In the genomic region with DNA sequence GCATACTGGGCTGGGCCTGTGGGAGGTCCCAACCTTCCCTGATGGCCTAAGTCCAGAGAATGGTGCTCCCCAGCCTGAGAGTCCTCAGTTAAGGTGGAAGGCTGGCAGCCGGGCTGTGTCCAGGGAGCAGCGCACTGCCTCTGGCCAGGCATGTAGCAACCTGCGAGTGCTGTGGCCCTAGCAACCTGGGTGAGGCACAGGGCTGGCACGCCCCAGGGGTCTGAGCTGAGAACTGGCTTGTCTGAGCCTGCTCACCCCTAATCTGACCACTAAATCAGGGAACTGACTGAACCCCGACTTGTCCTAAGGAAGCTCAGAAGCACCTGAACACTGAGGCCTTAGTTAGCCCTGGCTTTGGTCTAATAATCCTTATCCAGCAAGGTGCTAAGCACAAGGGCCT, we compare ENCODE assay signal across 15 mouse cellular contexts. TPM values are rescaled to one million over a fixed set of nuclear protein-coding genes. Genes with fewer than 3 reads are reported as not detected.
DNase-seq lines count a peak whose midpoint lies in the region; ATAC-seq and TF ChIP-seq lines count a peak whose summit lies in the region.
"Had no signal": no experiment of that assay in that cellular context is flagged by ENCODE, and none has a peak within 500 bp of the region (broad histone marks: within the 10 kb centered on the region; RNA-seq: fewer than 3 reads in every experiment).

No protein-coding gene starts in this region.

- no peak for TF ChIP-seq EP300 in MEL (IDR thresholded peaks at IDR 0.05; ENCODE audit: low read depth in 1 of 2, low read length in 2 of 2)

- no peaks in the 10 kb centered on the region for H3K27me3 ChIP-seq in kidney, embryonic 14.5 days (ENCODE audit: control insufficient read depth, insufficient read depth, low read length)
- H3K27me3 ChIP-seq in kidney, embryonic 16.5 days (ENCODE audit: insufficient read depth, low read length), result no peaks in the 10 kb centered on the region
- peaks cover 0 to 2% of the 10 kb centered on the region in 2 experiments; a peak in 1 of 4 replicates for H3K27me3 ChIP-seq in MEL (ENCODE audit: control insufficient read depth in 1 of 2, insufficient read depth in 2 of 2, low read length in 2 of 2)
- no peaks in the 10 kb centered on the region for H3K27me3 ChIP-seq in stomach, embryonic 14.5 days (ENCODE audit: control insufficient read depth, insufficient read depth, low read length)
- H3K27me3 ChIP-seq: hindbrain, embryonic 15.5 days had no signal

- peak; percentile 52; the same call in 1 of the 2 replicates for ATAC-seq in kidney, embryonic 14.5 days (ENCODE audit: low FRiP score, low TSS enrichment)
- no peak for ATAC-seq in kidney, embryonic 16.5 days (ENCODE audit: low FRiP score, low TSS enrichment)
- ATAC-seq in erythroid progenitor cell, adult 5-6 weeks (replicated peaks; ENCODE audit: low FRiP score, poor library complexity, severe bottlenecking), result 0 out of 2 replicates have a peak, but pooled peaks have one; percentile 3
- ATAC-seq in stomach, embryonic 14.5 days (ENCODE audit: insufficient number of reproducible peaks, insufficient read depth, low FRiP score, low read depth), result peak; percentile 74; the same call in 1 of the 2 replicates
- ATAC-seq: activated CD4-positive, CD25-positive, alpha-beta regulatory T cell, adult 4 months; CD4-positive, CD25-positive, alpha-beta regulatory T cell, adult 4 months; liver, embryonic 12.5 days had no signal

- no peak for TF ChIP-seq CTCF in MEL (IDR thresholded peaks at IDR 0.05 in 2 of 3, conservative IDR thresholded peaks at IDR 0.05 in 1 of 3; ENCODE audit: control insufficient read depth in 1 of 3, insufficient read depth in 1 of 3, low read depth in 2 of 3, low read length in 3 of 3, poor library complexity in 1 of 3, severe bottlenecking in 1 of 3)
- no peak for TF ChIP-seq CTCF in layer of hippocampus, adult 2 months (conservative IDR thresholded peaks at IDR 0.05)

- TF ChIP-seq POLR2A in MEL (IDR thresholded peaks at IDR 0.05; ENCODE audit: control insufficient read depth in 1 of 2, insufficient read depth in 1 of 2, low read depth in 1 of 2, low read length in 2 of 2, poor library complexity in 1 of 2), result no peak

- H3K9me3 ChIP-seq in kidney, embryonic 14.5 days (ENCODE audit: control insufficient read depth, low read length), result peaks cover 6% of the 10 kb centered on the region
- H3K9me3 ChIP-seq in kidney, embryonic 16.5 days (ENCODE audit: low read length), result no peaks in the 10 kb centered on the region
- H3K9me3 ChIP-seq in MEL (replicated peaks; ENCODE audit: insufficient read depth, low read length), result no peaks in the 10 kb centered on the region
- no peaks in the 10 kb centered on the region for H3K9me3 ChIP-seq in stomach, embryonic 14.5 days (ENCODE audit: control insufficient read depth, low read depth, low read length)
- H3K9me3 ChIP-seq: hindbrain, embryonic 15.5 days; liver, embryonic 12.5 days had no signal

- WGBS in kidney, embryonic 14.5 days, result 82% methylated on average over 5 of the region's 5 CpGs
- WGBS in kidney, embryonic 16.5 days, result 74% methylated on average over 5 of the region's 5 CpGs
- 74% methylated on average over 5 of the region's 5 CpGs for WGBS in stomach, embryonic 14.5 days

- no peak for TF ChIP-seq RAD21 in MEL (IDR thresholded peaks at IDR 0.05; ENCODE audit: low read depth, low read length)

- H3K27ac ChIP-seq in kidney, embryonic 14.5 days (ENCODE audit: low read depth, low read length), result no peak overlapping the region
- H3K27ac ChIP-seq in kidney, embryonic 16.5 days (ENCODE audit: low read length), result no peak overlapping the region
- H3K27ac ChIP-seq in MEL (ENCODE audit: control insufficient read depth, low read depth, low read length), result no peak overlapping the region
- H3K27ac ChIP-seq in stomach, embryonic 14.5 days (ENCODE audit: low read length), result peak overlapping the region; percentile 82; the same call in 1 of the 2 replicates
- no peak overlapping the region for H3K27ac ChIP-seq in layer of hippocampus, adult 2 months
- H3K27ac ChIP-seq: hindbrain, embryonic 15.5 days; liver, embryonic 12.5 days had no signal

- H3K4me1 ChIP-seq in kidney, embryonic 14.5 days (ENCODE audit: control insufficient read depth, insufficient read depth, low read length), result no peaks in the 10 kb centered on the region
- H3K4me1 ChIP-seq in kidney, embryonic 16.5 days (ENCODE audit: insufficient read depth, low read length), result peaks cover 10% of the 10 kb centered on the region
- H3K4me1 ChIP-seq in MEL (ENCODE audit: control insufficient read depth in 1 of 2, insufficient read depth in 2 of 2, low read length in 2 of 2), result peaks cover 0 to 7% of the 10 kb centered on the region in 2 experiments; a peak in 1 of 4 replicates
- H3K4me1 ChIP-seq in stomach, embryonic 14.5 days (ENCODE audit: control insufficient read depth, insufficient read depth, low read length), result peaks cover 3% of the 10 kb centered on the region; the same call in 1 of the 2 replicates
- H3K4me1 ChIP-seq: liver, embryonic 12.5 days had no signal

- H3K4me3 ChIP-seq in kidney, embryonic 14.5 days (ENCODE audit: low read length), result no peak overlapping the region
- H3K4me3 ChIP-seq in kidney, embryonic 16.5 days (ENCODE audit: low read length), result no peak overlapping the region
- H3K4me3 ChIP-seq in MEL (ENCODE audit: control insufficient read depth in 1 of 2, insufficient read depth in 1 of 2, low read depth in 2 of 2, low read length in 2 of 2), result no peak overlapping the region
- H3K4me3 ChIP-seq in stomach, embryonic 14.5 days (ENCODE audit: low read depth, low read length), result no peak overlapping the region
- no peak overlapping the region for H3K4me3 ChIP-seq in layer of hippocampus, adult 2 months
- H3K4me3 ChIP-seq: heart, embryonic 12.5 days; hindbrain, embryonic 15.5 days; liver, embryonic 12.5 days had no signal

- DNase-seq in MEL (ENCODE audit: low read depth, low spot score), result peak; percentile 38
- DNase-seq in layer of hippocampus, adult 2 months (ENCODE audit: low spot score in 2 of 2), result no peak
- no peak for DNase-seq in frontal cortex, adult 2 months (ENCODE audit: extremely low spot score in 1 of 2, low spot score in 1 of 2)
- DNase-seq: cerebellum, adult 11-12 months; gastrocnemius, postnatal 36 days; right cerebral cortex, adult 18-20 months had no signal

- H3K9ac ChIP-seq in kidney, embryonic 14.5 days (ENCODE audit: low read depth, low read length), result no peak overlapping the region
- H3K9ac ChIP-seq in kidney, embryonic 16.5 days (replicated peaks; ENCODE audit: low read length), result no peak overlapping the region
- H3K9ac ChIP-seq in MEL (ENCODE audit: control insufficient read depth, low read depth, low read length, poor library complexity, severe bottlenecking), result no peak overlapping the region
- H3K9ac ChIP-seq in stomach, embryonic 14.5 days (replicated peaks; ENCODE audit: low read depth, low read length), result no peak overlapping the region
- H3K9ac ChIP-seq: heart, embryonic 12.5 days; hindbrain, embryonic 15.5 days; liver, embryonic 12.5 days had no signal

- H3K36me3 ChIP-seq in kidney, embryonic 14.5 days (ENCODE audit: control insufficient read depth, insufficient read depth, low read length), result no peaks in the 10 kb centered on the region
- H3K36me3 ChIP-seq in kidney, embryonic 16.5 days (ENCODE audit: insufficient read depth, low read length), result no peaks in the 10 kb centered on the region
- H3K36me3 ChIP-seq in MEL (ENCODE audit: control insufficient read depth in 1 of 2, insufficient read depth in 2 of 2, low read length in 2 of 2), result no peaks in the 10 kb centered on the region
- no peaks in the 10 kb centered on the region for H3K36me3 ChIP-seq in stomach, embryonic 14.5 days (ENCODE audit: control insufficient read depth, insufficient read depth, low read length)
- H3K36me3 ChIP-seq: heart, embryonic 12.5 days; hindbrain, embryonic 15.5 days; liver, embryonic 12.5 days had no signal

- H3K79me2 ChIP-seq in MEL (ENCODE audit: control insufficient read depth, insufficient read depth, low read length, poor library complexity), result no peaks in the 10 kb centered on the region

- no peak overlapping the region for H3K4me2 ChIP-seq in kidney, embryonic 14.5 days (replicated peaks; ENCODE audit: low read depth, low read length)
- no peak overlapping the region for H3K4me2 ChIP-seq in kidney, embryonic 16.5 days (replicated peaks; ENCODE audit: low read depth, low read length)
- no peak overlapping the region for H3K4me2 ChIP-seq in stomach, embryonic 14.5 days (replicated peaks; ENCODE audit: low read depth, low read length)
- H3K4me2 ChIP-seq: heart, embryonic 12.5 days; hindbrain, embryonic 15.5 days; liver, embryonic 12.5 days had no signal

TF ChIP-seq in MEL, 35 proteins besides CTCF, POLR2A, EP300 and RAD21 (continues in another document):
- no peak for TF ChIP-seq MAFK (IDR thresholded peaks at IDR 0.05; ENCODE audit: borderline replicate concordance, low read depth, low read length)
- no peak for TF ChIP-seq GATA1 (IDR thresholded peaks at IDR 0.05; ENCODE audit: low read depth, low read length)
- TF ChIP-seq GABPA (IDR thresholded peaks at IDR 0.05; ENCODE audit: low read depth, low read length), result no peak
- TF ChIP-seq SIN3A (IDR thresholded peaks at IDR 0.05; ENCODE audit: low read length), result no peak
- TF ChIP-seq TCF12 (IDR thresholded peaks at IDR 0.05; ENCODE audit: low read depth, low read length), result no peak
- no peak for TF ChIP-seq JUND (IDR thresholded peaks at IDR 0.05; ENCODE audit: low read depth, low read length)
- no peak for TF ChIP-seq ZKSCAN1 (IDR thresholded peaks at IDR 0.05; ENCODE audit: low read depth, low read length)
- TF ChIP-seq POLR2AphosphoS5 (IDR thresholded peaks at IDR 0.05; ENCODE audit: borderline replicate concordance, low read depth, low read length), result no peak
- no peak for TF ChIP-seq MAZ (IDR thresholded peaks at IDR 0.05; ENCODE audit: low read depth, low read length)
- TF ChIP-seq ETS1 (IDR thresholded peaks at IDR 0.05; ENCODE audit: low read depth, low read length), result no peak
- TF ChIP-seq ZNF384 (IDR thresholded peaks at IDR 0.05; ENCODE audit: low read depth, low read length), result no peak
- no peak for TF ChIP-seq ZC3H11A (IDR thresholded peaks at IDR 0.05; ENCODE audit: low read depth, low read length)
- TF ChIP-seq ZMIZ1 (IDR thresholded peaks at IDR 0.05; ENCODE audit: low read depth, low read length), result no peak

RNA-seq across cellular contexts. Expression of gene Grhl3, which starts 24.1 kb away (rescaled TPM):
- 1.4 and 2.3 TPM in 2 replicates for polyA plus RNA-seq in kidney, embryonic 14.5 days (2014; fragmentation: Nextera tagmentation; extraction: Ambion mirVana)
- polyA plus RNA-seq in kidney, embryonic 16.5 days (2015; fragmentation: Nextera tagmentation; extraction: Ambion mirVana), result 3.6 and 4.9 TPM in 2 replicates
- total RNA-seq in MEL (2012; rRNA removed), result not detected in 2 replicates
- polyA plus RNA-seq in MEL (2012; ENCODE audit: insufficient read depth in 1 of 2, insufficient read length in 2 of 2, low read depth in 1 of 2, low replicate concordance in 2 of 2, missing spikeins in 1 of 2), result not detected
- not detected in 2 replicates for total RNA-seq in erythroid progenitor cell, adult 5-6 weeks (2015; ENCODE audit: low replicate concordance)
- not detected in 2 replicates for total RNA-seq in erythroid progenitor cell, adult 5-6 weeks (2017; ENCODE audit: low replicate concordance)
- 30.6 and 33.0 TPM in 2 replicates for polyA plus RNA-seq in stomach, embryonic 14.5 days (2014; fragmentation: Nextera tagmentation; extraction: Ambion mirVana)
- under 1 TPM; 0.56 to 0.97 TPM for total RNA-seq in layer of hippocampus, adult 2 months (2021)
- 2.0 and 2.1 TPM in 2 replicates for polyA plus RNA-seq in frontal cortex, adult 2 months (2012; rRNA removed)
- polyA plus RNA-seq: activated CD4-positive, CD25-positive, alpha-beta regulatory T cell, adult 4 months; CD4-positive, CD25-positive, alpha-beta regulatory T cell, adult 4 months had no signal
